Mouse (Mus musculus) limb, embryonic 11.5 days (tissue): ENCODE measurements around the gene Polr3b. TPM values are rescaled to one million over a fixed set of nuclear protein-coding genes. Genes with fewer than 3 reads are reported as not detected.

ENCODE experiments used
- ATAC-seq: fragments of 200-750 bp; cut with Nextera tagmentation; 2 replicates; pipeline ENCODE4 v1.8.0; 2017; ENCODE audit warnings: low read depth; ENCODE audit not compliant: insufficient number of reproducible peaks, low FRiP score, low TSS enrichment
- DNase-seq: peaks from one replicate; pipeline ENCODE4 v3.0.0-alpha.2; 2015; ENCODE audit warnings: low spot score
- H3K27ac ChIP-seq: fragments of 300-500 bp; sonication (generic); replicated peaks from 2 replicates; pipeline ENCODE4 v1.5.1; 2014; ENCODE audit warnings: low read depth, mild to moderate bottlenecking, low read length
- H3K27me3 ChIP-seq: fragments of 300-500 bp; sonication (generic); 2 replicates; pipeline ENCODE4 v1.6.1; 2014; ENCODE audit warnings: mild to moderate bottlenecking, low read length, mixed read lengths; ENCODE audit not compliant: control insufficient read depth, insufficient read depth
- H3K36me3 ChIP-seq: fragments of 300-500 bp; sonication (generic); 2 replicates; pipeline ENCODE4 v1.6.1; 2014; ENCODE audit warnings: mild to moderate bottlenecking, low read length, moderate library complexity, mixed read lengths; ENCODE audit not compliant: control insufficient read depth, insufficient read depth
- H3K4me1 ChIP-seq: fragments of 300-500 bp; sonication (generic); 2 replicates; pipeline ENCODE4 v1.6.1; 2014; ENCODE audit warnings: low read length, mixed read lengths; ENCODE audit not compliant: control insufficient read depth, insufficient read depth
- H3K4me2 ChIP-seq: fragments of 300-500 bp; sonication (generic); 2 replicates; pipeline ENCODE4 v1.6.1; 2014; ENCODE audit warnings: low read depth, mild to moderate bottlenecking, moderate library complexity; ENCODE audit not compliant: severe bottlenecking
- H3K4me3 ChIP-seq: fragments of 300-500 bp; sonication (generic); 2 replicates; pipeline ENCODE4 v1.5.1; 2014; ENCODE audit warnings: low read depth, low read length
- H3K9ac ChIP-seq: fragments of 300-500 bp; sonication (generic); 2 replicates; pipeline ENCODE4 v1.6.1; 2014; ENCODE audit warnings: mild to moderate bottlenecking, low read length
- H3K9me3 ChIP-seq: fragments of 300-500 bp; sonication (generic); 2 replicates; pipeline ENCODE4 v1.6.1; 2016; ENCODE audit warnings: low read length; ENCODE audit not compliant: control insufficient read depth
- WGBS: fragments of 180-500 bp; shearing (Covaris S2); extraction: QIAGEN DNeasy Blood & Tissue Kit; methylation state at CpG from one replicate; pipeline ENCODE4 v1.1.7; 2014; 5-methylcytosine and 5-hydroxymethylcytosine counted together
- polyA plus RNA-seq: library from polyadenylated mRNA; unstranded; fragments of >200 nt; fragmentation: Nextera tagmentation; extraction: Ambion mirVana; gene quantifications from 2 replicates; pipeline ENCODE4 v1.2.1, GENCODE M21; 2014

The Polr3b gene
- polyA plus RNA-seq, 1 experiment from 2014 or later = 19.8 TPM

GRCm38 (mm10) chr10:84686122-84686497, 64.0 kb downstream of the Polr3b start:
- H3K27me3 ChIP-seq = no peaks in the 10 kb centered on the region
- H3K4me1 ChIP-seq = no peaks in the 10 kb centered on the region
- no peaks in the 10 kb centered on the region for H3K9me3 ChIP-seq
- ATAC-seq (no peak), DNase-seq (no peak)
- H3K9ac ChIP-seq = no peak overlapping the region
- peaks cover 4% of the 10 kb centered on the region; the same call in 1 of the 2 replicates for H3K36me3 ChIP-seq
- 57% methylated on average over 9 of the region's 9 CpGs for WGBS
- no peak overlapping the region for H3K4me2 ChIP-seq
- H3K27ac ChIP-seq = no peak overlapping the region
- H3K4me3 ChIP-seq = no peak overlapping the region

DNA sequence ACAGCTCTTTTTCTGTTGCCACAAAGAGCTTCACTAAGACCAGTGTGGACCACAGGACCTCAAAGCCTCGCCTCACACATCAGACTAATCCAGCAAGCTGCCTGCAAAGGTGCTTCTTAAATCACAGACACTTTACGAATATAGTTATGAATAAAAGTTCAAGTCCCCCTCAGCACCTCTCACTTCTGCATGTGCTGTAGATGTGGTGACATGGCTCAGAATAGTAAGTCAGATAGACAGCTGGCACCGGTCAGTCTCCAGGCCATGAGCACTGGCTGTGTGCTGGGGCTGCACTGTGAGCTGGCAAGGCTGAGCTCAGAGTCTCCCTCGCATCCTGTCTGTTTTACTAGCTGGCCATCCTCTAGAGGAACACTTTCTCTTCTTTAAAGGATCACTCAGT, 64.6 kb downstream of the Polr3b start:
- Histone ChIP-seq H3K36me3 (peaks cover 4% of the 10 kb centered on the region; the same call in 1 of the 2 replicates), H3K9ac (no peak overlapping the region), H3K27me3 (no peaks in the 10 kb centered on the region), H3K4me1 (no peaks in the 10 kb centered on the region), H3K27ac (no peak overlapping the region), H3K4me2 (no peak overlapping the region), H3K4me3 (no peak overlapping the region), H3K9me3 (no peaks in the 10 kb centered on the region)
- DNase-seq (no peak), ATAC-seq (no peak)
- 80% methylated on average over 4 of the region's 4 CpGs for WGBS

DNA sequence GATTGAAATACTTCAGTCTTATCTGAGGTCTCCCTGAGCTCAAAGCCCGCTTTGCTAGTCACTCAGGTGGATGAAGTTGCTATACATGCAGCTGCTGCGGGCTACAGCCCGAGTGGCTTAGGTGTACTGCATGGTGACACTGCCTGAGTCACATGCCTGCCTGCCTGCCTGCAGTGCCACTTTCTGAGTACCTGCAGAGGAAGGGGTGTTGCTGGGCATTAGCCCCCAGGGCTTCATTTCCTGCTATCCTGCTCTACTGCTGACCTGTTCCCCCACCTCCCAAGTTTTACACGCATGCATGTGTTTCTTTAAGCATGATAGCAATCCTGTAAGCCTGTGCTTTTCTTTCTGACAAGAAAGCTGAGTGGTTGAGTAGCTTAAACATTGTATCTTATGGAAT, 65.6 kb downstream of the Polr3b start:
- Histone ChIP-seq H3K27me3 (no peaks in the 10 kb centered on the region), H3K27ac (no peak overlapping the region), H3K9ac (no peak overlapping the region), H3K9me3 (no peaks in the 10 kb centered on the region), H3K4me1 (no peaks in the 10 kb centered on the region), H3K4me3 (no peak overlapping the region), H3K36me3 (peaks cover 4% of the 10 kb centered on the region; the same call in 1 of the 2 replicates), H3K4me2 (no peak overlapping the region)
- ATAC-seq (no peak), DNase-seq (no peak)
- WGBS = 91% methylated on average over 4 of the region's 4 CpGs

DNA sequence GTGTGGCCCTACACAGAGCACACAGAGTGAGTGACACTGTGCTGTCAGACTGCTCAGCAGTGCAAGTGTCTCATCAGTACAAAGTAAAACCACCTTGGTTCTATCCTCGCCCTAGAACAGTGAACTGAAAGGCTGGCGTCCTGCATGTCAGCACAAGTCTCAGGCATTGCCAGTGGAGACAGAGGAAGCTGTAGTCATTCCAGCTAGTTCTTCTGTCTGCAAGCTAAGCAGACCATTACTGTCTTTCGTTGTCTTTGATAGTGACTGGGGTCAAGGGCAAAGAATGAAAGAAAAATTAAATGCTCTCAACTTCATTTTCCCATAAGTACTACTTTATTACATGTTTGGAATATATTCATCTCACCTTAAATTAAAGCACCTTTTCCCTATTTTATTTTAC, 67.8 kb downstream of the Polr3b start:
- 0 out of 2 replicates have a peak, but pooled peaks cover 2% of the 10 kb centered on the region for H3K4me1 ChIP-seq
- DNase-seq = no peak
- no peak overlapping the region for H3K4me2 ChIP-seq
- 76% methylated on average over 3 of the region's 3 CpGs for WGBS
- no peak overlapping the region for H3K9ac ChIP-seq
- H3K36me3 ChIP-seq = peaks cover 2% of the 10 kb centered on the region; the same call in 1 of the 2 replicates
- H3K27me3 ChIP-seq = no peaks in the 10 kb centered on the region
- ATAC-seq = no peak
- no peak overlapping the region for H3K4me3 ChIP-seq
- H3K27ac ChIP-seq = no peak overlapping the region
- H3K9me3 ChIP-seq = no peaks in the 10 kb centered on the region

- no peaks in the 10 kb centered on the region for H3K36me3 ChIP-seq
- H3K4me2 ChIP-seq = no peak overlapping the region
- no peaks in the 10 kb centered on the region for H3K9me3 ChIP-seq
- 0 out of 2 replicates have a peak, but pooled peaks cover 2% of the 10 kb centered on the region for H3K4me1 ChIP-seq
- 86% methylated on average over 4 of the region's 4 CpGs for WGBS
- no peak for ATAC-seq
- no peak overlapping the region for H3K27ac ChIP-seq
- DNase-seq = no peak
- H3K4me3 ChIP-seq = no peak overlapping the region
- H3K27me3 ChIP-seq = no peaks in the 10 kb centered on the region
- no peak overlapping the region for H3K9ac ChIP-seq
Measured at GRCm38 (mm10) chr10:84690818-84691217, 68.7 kb downstream of the Polr3b start.

GRCm38 (mm10) chr10:84691692-84692091, 69.6 kb downstream of the Polr3b start:
- no peak overlapping the region for H3K4me3 ChIP-seq
- H3K9ac ChIP-seq = no peak overlapping the region
- H3K4me2 ChIP-seq = no peak overlapping the region
- DNase-seq (no peak), ATAC-seq (no peak)
- no peaks in the 10 kb centered on the region for H3K27me3 ChIP-seq
- no peaks in the 10 kb centered on the region for H3K9me3 ChIP-seq
- WGBS = 29% methylated on average over 3 of the region's 3 CpGs
- H3K27ac ChIP-seq = no peak overlapping the region
- 0 out of 2 replicates have a peak, but pooled peaks cover 2% of the 10 kb centered on the region for H3K4me1 ChIP-seq
- H3K36me3 ChIP-seq = no peaks in the 10 kb centered on the region

GRCm38 (mm10) chr10:84693841-84694638, 71.9 kb downstream of the Polr3b start:
- Histone ChIP-seq H3K9ac (no peak overlapping the region), H3K27me3 (no peaks in the 10 kb centered on the region), H3K4me2 (no peak overlapping the region), H3K4me1 (0 out of 2 replicates have a peak, but pooled peaks cover 2% of the 10 kb centered on the region), H3K9me3 (no peaks in the 10 kb centered on the region), H3K27ac (no peak overlapping the region), H3K36me3 (no peaks in the 10 kb centered on the region), H3K4me3 (no peak overlapping the region)
- 72% methylated on average over 8 of the region's 8 CpGs for WGBS
- DNase-seq (no peak), ATAC-seq (no peak)

DNA sequence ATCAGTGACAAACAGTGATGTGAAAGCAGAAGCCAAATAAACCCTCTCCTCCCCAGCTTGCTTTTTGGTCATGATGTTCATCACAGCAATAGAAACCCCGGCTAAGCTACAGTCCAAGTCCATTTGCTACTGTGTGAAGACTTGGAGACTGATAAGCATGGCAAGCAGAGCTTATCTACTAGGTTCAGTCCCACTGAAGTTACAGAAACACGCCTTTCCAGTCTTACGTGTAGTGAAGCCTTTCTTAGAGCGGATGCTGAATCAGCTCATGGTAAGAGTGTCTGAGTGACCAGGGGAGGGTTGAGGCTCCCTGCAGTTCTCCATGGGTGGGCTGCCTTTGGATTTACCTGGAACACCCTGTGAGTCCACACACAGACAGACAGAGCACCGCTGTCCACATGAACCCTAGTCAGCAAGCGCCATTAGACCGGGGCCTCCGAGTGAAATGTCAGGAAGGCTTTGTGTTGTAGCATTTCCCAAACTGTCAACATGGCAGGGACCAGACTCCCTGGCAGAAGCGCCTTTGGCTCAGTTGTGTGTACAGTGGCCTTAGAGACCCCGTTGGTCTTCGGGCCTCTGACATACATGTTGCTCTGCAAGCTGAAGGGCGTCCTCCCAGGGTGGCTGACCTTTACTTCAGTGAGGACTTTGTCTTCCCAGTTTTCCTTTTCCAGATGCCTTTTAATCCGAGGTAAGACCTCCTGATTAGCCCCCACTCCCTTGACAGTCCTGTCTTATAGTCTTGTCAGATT, 78.3 kb downstream of the Polr3b start:
- H3K9ac ChIP-seq = no peak overlapping the region
- no peaks in the 10 kb centered on the region for H3K36me3 ChIP-seq
- H3K27ac ChIP-seq = no peak overlapping the region
- H3K27me3 ChIP-seq = no peaks in the 10 kb centered on the region
- no peak overlapping the region for H3K4me3 ChIP-seq
- no peak overlapping the region for H3K4me2 ChIP-seq
- WGBS = 92% methylated on average over 13 of the region's 13 CpGs
- no peaks in the 10 kb centered on the region for H3K4me1 ChIP-seq
- ATAC-seq (no peak), DNase-seq (no peak)
- no peaks in the 10 kb centered on the region for H3K9me3 ChIP-seq
